Mouse (Mus musculus) megakaryocyte-erythroid progenitor cell, adult 5-6 weeks (primary cell): ENCODE measurements around the gene Ticrr. TPM values are rescaled to one million over a fixed set of nuclear protein-coding genes. Genes with fewer than 3 reads are reported as not detected.

Experiments
- ATAC-seq: replicated peaks from 2 replicates; pipeline ENCODE4 v1.8.0; 2016; ENCODE audit warnings: mild to moderate bottlenecking, inconsistent platforms; ENCODE audit not compliant: severe bottlenecking, poor library complexity, low FRiP score, low TSS enrichment
- total RNA-seq, 2 experiments: library from RNA; stranded (forward) in 1 of 2; stranded (reverse) in 1 of 2; fragments of 200-1000, 215-1000 nt in 1 of 2; fragments of >200 nt in 1 of 2; fragmentation: Nextera tagmentation in 1 of 2; gene quantifications; 2 replicates each; pipeline ENCODE4 v1.2.3; 2014 to 2017

Gene Ticrr
- total RNA-seq, 2 experiments from 2014 or later = 16.8 to 29.8 TPM

DNA sequence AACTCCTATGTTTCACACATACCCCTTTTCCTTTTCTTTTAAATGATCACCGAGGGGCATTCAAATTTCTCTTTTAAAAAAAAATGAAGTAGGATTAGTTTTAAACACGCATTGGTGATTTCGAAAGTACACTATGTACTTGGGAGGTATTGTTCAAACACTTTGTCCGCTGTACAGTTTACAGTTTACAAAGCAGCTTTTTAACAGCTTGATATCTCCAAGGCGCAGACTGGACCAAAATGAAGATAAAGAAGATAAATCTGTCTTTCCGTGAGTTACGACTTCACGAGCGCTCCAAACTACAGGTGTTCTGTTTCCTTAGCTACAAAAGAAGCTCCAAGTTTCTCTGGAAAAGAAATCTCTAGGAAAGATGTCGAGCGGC, 82.3 kb downstream of the Ticrr start:
- peak; percentile 48 for ATAC-seq

DNA sequence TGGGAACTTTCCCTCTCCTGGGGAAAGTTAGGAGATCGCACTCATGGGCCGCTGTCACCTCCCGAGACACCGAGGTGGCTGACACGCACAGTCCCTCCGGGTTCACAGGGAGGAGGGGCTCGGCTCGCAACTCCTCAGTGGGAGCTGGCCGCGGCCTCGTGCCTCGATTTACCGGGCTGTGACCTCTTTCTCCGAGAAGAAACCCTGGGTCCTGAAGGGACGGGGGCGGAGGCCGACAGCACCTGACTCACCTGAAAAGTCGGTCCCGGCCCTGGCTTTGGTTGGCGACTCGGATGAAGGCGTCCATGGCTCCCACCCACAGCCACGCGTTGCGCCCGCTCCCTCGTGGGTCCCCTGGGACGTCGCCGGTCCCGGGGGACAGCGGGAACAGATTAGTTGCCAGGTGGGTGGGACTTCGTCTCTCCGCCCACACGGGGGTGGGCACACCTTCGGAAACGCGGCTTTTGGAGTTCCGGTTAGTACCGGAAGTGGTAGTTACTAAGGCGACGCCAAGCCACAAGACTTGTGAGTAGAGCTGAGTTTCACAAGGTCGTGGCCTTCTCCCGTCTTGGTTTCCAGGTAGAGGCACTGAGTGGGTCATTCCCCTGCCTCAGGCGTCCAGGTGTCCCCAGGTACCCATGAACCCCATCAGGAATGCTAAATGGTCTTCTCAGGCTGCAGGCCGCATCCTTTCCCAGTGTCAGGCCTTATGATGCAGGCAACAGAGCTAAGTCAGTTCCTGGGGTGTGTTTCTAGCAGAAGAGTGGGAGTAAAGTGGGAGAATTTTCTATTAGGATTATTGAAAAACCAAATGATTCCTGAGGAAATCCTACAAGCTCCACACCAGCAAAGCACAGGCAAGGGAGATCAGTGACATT, 82.9 kb downstream of the Ticrr start, which contains the start of the genes Pex11a and Wdr93:
Gene Pex11a, minus strand, starts transcription at position 473 of the 878 bp plus-strand sequence.
Gene Wdr93, plus strand, starts transcription at position 505 of the 878 bp plus-strand sequence.
- ATAC-seq = peak; percentile 90

GRCm38 (mm10) chr7:79744051-79744450, 84.1 kb downstream of the Ticrr start:
- no peak for ATAC-seq

- ATAC-seq = no peak
Observed at GRCm38 (mm10) chr7:79744585-79744984, 84.6 kb downstream of the Ticrr start.

GRCm38 (mm10) chr7:79747659-79748058, 87.7 kb downstream of the Ticrr start:
- no peak for ATAC-seq

Other genes starting within 250 kb of the Ticrr start
- gene Polg, start 193.8 kb upstream of the Ticrr start, total RNA-seq (2014; fragmentation: Nextera tagmentation) = 41.8 and 77.5 TPM in 2 replicates
- gene Polg, start 193.8 kb upstream of the Ticrr start, total RNA-seq (2017) = 40.8 and 90.7 TPM in 2 replicates
- not detected in 2 replicates for gene Rhcg, start 42.5 kb upstream of the Ticrr start, total RNA-seq (2014; fragmentation: Nextera tagmentation)
- not detected in 2 replicates for gene Rhcg, start 42.5 kb upstream of the Ticrr start, total RNA-seq (2017)
- gene Kif7, start 55.5 kb downstream of the Ticrr start, total RNA-seq (2014; fragmentation: Nextera tagmentation) = 0.28 and 0.79 TPM in 2 replicates
- gene Kif7, start 55.5 kb downstream of the Ticrr start, total RNA-seq (2017) = 1.8 and 2.5 TPM in 2 replicates
- not detected in 2 replicates for gene Plin1, start 72.7 kb downstream of the Ticrr start, total RNA-seq (2014; fragmentation: Nextera tagmentation)
- gene Plin1, start 72.7 kb downstream of the Ticrr start, total RNA-seq (2017) = not detected in 2 replicates
- 5.4 and 8.6 TPM in 2 replicates for gene Pex11a, start 82.9 kb downstream of the Ticrr start, total RNA-seq (2014; fragmentation: Nextera tagmentation)
- gene Pex11a, start 82.9 kb downstream of the Ticrr start, total RNA-seq (2017) = 4.6 and 6.0 TPM in 2 replicates
- gene Wdr93, start 83.0 kb downstream of the Ticrr start, total RNA-seq (2014; fragmentation: Nextera tagmentation) = not detected in 2 replicates
- gene Wdr93, start 83.0 kb downstream of the Ticrr start, total RNA-seq (2017) = not detected in 2 replicates
- gene Mesp1, start 133.6 kb downstream of the Ticrr start, total RNA-seq (2014; fragmentation: Nextera tagmentation) = not detected in 2 replicates
- not detected in 2 replicates for gene Mesp1, start 133.6 kb downstream of the Ticrr start, total RNA-seq (2017)
- not detected in 2 replicates for gene Mesp2, start 150.5 kb downstream of the Ticrr start, total RNA-seq (2014; fragmentation: Nextera tagmentation)
- gene Mesp2, start 150.5 kb downstream of the Ticrr start, total RNA-seq (2017) = 1.2 TPM in 1 of 2 replicates, not detected in the other
- 1.5 TPM in 1 of 2 replicates, not detected in the other for gene Anpep, start 200.9 kb downstream of the Ticrr start, total RNA-seq (2014; fragmentation: Nextera tagmentation)
- not detected in 2 replicates for gene Anpep, start 200.9 kb downstream of the Ticrr start, total RNA-seq (2017)